Mouse (Mus musculus) spleen, postnatal 36 days (tissue): ENCODE measurements around the gene Hjurp.

ENCODE experiments used
- DNase-seq, 2 experiments: peaks; one replicate each; pipeline ENCODE4 v3.0.0; 2022; ENCODE audit warnings: low spot score in 2 of 2, mixed read lengths in 1 of 2

Hjurp gene

DNA sequence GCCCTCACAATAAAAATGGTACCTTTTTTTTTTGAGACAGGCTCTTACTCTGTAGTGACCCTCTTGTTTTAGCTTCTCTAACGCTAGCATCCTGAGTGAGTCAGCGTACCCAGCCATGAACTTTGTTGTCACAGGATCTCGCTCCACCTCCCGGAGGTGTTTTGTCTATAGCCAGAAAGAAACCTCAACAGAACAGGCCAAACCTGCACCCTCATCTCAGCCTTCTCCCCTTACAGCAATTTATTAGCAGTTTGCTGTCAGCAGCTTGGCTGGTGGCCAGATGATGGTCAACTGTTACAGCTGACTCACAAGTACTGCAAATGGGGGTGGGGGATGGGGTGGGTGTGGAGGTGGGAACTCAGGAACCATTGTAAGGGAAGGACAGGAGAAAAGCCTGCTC is 15.2 kb downstream of the Hjurp start:
- no peak for DNase-seq

- DNase-seq = no peak
Measured at GRCm38 (mm10) chr1:88261706-88262105, 15.7 kb downstream of the Hjurp start.

DNA sequence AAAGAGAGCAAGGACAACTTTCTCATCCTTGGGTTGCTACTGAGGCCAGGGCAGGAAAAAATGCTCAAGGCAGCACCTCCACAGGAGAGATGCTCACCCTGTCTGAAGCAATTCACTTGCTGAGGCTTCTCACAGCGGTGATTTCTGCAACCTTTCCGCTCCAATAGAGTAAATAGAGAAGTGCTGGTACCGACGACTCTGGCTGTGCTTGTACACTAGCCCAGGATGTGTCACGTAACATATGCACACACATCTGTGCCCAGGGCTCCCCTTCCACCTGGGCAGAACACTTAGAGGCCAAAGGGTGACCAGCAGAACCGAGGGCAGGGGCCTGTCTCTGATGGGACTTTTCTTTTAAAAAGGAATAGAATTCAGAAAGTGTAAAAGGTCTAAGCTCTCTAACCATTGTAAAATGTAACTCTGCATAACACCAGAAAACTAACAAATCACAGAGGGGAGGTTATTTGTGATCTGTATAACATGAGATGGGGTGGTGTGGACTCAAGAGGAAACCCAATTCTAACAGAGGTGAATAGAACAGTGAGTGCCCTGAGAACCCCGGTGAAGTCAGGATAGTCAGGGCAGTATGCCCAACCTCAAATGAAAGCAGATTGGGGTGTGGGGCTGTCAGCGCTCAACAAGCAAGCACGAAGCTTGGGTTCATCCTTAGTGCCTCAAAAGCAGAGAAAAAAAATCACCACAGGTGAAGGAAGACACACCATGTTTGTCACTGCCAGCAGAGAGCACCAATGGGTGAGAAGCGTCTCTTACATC is 16.6 kb downstream of the Hjurp start:
- DNase-seq = no peak

- DNase-seq = no peak
Measured at GRCm38 (mm10) chr1:88260114-88260513, 17.3 kb downstream of the Hjurp start.

GRCm38 (mm10) chr1:88259643-88260024 is 17.8 kb downstream of the Hjurp start:
- DNase-seq = no peak

DNA sequence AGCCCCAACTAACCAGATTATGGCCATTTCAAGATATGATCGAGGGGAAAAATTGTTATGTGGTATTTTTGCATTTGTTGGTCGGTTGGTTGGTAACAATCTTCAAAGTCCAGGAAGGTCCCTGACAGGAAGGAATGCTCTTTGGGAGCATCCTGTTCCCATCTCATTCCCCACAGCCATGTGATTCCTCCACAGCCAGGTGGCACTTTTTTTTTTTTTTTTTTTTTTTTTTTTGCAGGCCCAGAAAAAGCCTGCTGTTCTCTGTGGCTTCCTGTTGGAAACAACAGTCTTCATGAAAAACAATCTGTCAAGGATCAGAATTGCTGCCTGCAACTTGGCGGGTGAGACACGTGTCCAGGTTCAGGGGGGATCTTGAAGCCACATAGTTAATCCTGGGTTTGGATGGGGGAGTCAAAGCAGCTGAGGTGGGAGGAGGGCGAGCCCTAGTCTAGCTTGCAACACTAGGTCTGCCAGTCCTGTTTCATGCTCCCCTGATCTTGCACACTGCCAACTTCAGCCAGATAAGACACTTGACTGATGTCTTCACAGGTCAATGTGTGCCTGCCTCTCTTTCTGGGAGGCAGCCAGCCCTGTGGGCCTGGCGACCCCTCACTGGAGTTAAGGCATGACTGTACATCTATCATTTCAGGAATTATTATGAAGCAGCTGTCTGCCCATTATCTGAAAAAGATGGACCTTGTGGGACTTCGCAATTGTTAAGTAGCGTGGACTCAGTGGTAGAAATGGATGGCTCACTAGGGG is 18.4 kb downstream of the Hjurp start:
- DNase-seq = no peak

DNA sequence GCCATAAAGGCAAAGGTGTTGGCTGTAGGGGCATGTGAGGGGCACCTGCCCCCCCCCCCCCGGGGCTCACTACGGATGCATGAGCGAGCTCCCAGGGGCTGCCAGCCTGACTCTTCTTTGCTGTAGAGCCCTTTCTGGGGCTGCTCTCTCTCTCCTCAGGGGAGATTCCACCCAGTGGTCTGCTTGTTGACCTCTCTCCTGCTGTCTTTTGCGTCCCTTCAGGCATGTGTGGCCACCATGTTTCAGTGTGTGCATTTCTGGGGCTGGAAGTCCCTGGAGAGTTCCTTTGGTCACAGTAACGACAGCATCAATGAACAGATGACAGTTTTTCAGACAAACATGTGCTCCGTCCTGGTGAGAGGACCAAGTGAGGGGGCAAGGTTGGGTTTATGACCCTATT is 19.1 kb downstream of the Hjurp start:
- no peak for DNase-seq

GRCm38 (mm10) chr1:88257681-88258080 is 19.8 kb downstream of the Hjurp start:
- no peak for DNase-seq

DNA sequence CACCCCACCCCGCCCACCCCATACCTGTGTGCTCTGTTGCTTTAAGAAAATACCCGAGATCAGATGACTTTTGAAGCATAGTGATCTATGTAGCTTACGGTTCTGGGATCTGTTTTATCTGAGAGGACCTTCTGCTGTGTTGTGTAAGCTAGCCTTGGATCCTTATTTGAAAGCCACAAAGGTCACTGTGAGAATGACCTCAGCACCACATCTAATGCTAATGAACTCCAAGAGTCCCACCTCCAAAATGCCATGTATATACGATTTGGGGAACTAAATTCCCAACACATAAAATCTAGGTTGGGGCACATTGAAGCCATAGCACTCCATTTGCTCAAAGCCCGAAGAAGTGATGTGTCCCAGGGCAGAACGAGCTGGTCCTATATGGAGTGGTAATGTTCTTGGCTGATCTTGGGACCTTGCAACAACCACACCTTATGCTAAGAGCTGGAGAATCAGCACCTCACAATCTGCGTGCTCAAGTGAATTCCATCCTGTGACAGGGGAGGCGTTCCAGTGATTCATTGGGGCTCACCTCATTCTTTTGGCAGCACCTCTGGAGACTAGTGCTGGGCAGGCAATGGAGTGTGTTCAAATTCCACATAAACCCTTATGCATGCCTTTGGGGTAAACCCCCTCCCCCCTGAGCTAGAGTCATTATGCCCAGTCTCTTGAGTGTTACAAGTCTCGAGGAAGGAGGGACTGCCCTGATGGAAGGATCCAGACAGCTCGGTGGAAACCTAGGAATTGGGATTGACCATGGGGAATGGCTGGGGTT is 20.4 kb downstream of the Hjurp start:
- no peak for DNase-seq

DNA sequence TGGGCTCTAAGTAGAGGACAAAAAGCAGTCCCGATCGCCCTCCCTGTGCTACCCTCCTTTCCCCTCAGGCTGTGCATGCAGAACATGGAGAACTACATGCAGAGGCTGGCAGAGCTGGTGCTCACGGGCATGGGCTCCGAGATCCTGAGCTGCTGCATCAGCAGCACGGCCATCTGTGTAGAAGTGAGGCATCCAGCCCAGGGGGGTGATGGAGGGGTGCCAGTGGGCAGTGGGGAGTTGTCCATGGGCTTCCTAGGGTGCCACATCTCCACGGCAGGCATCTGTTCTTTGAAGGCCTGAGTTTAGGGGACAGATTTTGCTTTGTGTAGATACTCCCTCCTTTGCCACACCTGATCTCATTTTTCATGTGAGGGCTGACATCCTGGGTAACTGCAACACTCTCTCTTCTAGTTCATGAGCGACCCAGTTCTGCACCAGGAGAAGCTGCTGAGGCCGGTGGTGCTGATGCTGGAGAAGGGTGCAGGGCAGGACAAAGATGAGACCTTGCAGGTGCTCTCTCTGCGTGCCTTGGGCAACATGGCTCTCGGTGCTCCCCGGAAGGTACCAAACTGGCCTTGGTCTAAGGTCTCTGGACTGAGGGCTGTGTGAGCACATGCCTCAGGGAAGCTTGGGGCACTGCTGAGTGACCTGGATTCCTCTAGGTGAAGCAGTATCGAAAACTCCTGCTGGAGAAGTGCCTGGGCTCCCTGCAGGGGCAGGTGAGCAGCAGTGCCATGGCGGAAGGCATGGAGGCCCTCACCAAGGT is 21.3 kb downstream of the Hjurp start:
- no peak for DNase-seq

DNA sequence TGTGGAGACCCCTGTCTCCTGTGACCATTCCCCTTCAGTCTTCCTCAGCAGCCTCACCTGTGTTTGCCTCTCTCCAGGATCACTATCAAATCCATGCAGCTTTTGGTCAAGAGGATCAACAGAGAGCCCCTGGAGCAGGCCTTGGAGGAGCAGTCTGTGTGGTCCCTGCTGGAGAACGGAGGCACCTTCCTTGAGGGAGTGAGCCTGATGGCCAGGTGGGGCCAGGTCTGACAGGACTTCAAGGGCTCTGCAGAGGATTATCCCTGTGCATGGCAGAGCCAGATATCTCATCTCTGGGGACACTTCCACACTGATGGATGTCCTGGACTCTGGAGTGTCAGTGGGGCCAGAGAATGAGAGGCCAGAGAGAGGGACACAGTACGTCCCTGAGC is 22.0 kb downstream of the Hjurp start:
- no peak for DNase-seq

DNA sequence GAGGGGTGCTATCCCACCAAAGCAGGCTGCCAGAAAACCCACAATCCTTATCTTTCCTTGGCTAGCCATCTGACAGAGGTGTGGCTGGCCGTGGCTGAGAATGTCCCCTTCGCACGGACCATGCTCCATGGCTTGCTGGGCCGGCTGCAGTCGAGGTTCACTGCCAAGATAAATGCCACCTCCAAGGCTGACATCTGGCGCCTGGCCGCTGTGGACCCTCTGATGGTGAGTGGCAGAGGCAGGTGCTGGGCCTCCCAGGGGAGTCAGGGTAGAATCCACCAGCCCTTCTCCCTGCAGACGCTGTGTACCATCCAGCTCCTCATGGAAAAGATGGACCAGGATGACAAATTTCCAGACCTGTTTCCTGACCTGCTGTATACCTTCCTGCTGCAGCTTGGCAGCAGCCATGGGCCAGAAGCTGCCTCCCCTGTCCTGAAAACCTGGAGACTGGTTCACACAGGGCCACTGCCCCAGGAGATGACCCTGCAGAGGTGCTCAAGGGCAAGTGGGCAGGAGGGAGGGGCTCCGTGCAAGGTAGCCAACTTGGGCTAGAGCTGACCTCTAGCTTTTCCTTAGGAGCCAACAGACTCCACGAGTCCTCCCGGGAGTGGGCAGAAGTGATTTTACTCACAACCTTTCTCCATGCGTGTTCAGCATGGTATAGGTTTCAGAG is 22.5 kb downstream of the Hjurp start:
- no peak for DNase-seq

GRCm38 (mm10) chr1:88253540-88253939 is 23.9 kb downstream of the Hjurp start:
- no peak for DNase-seq

GRCm38 (mm10) chr1:88253106-88253505 is 24.3 kb downstream of the Hjurp start:
- no peak for DNase-seq

DNA sequence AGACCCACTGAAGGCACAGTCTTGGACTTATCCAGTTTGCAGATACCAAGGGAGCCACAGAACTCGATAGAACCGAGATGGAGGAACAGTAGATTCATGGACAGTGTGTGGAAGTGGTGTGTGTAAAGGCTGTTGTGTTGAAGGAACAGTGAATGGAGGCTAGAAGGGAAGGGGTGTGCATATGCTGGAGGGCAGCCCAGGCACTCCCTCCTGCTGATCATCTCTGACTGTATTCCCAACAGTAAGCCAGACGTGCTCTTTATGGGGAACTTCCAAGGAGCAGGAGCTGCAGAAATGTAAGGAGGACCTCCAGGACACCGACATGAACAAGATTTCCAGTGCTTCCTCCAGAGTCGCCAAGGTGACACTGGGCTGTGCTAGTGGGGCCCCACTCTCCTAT is 27.4 kb downstream of the Hjurp start:
- DNase-seq = no peak

DNA sequence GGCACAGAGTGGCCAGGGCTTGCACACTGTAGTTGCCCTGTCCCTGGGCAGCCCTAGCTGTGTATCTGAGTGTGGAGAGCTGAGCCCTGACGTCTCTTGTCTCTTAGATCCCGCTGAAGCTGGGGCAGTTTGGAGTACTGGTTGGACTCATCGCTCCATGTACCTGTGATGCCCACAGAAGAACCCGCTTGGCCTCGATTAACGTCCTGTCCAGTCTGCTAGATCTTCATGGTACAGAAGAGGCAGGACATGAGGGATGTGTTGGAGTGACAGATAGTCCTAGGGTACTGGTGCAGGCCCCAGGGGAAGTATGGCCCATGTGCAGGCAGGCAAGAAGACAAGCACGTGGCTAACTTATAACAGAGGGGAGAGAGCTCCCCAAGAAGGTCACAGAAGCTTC is 27.8 kb downstream of the Hjurp start:
- DNase-seq = no peak

DNA sequence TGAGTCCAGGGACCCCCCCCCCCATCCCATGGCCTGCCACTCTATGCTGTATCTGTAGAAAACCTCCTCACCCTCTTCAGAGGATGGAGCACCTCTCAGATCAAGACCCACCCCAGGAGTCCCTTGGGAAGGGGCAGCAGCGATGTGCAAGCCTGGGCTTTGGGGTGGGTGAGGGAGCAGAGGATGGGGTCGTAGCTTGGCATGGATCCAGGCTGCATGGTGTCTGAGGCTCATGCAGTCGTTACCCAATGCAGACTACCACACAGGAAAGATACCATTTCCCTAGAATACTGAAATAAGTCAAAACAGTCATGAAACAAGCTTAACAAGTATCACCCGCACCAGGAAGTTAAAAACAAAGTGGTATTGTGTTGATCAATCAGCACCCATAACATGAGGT is 28.8 kb downstream of the Hjurp start:
- DNase-seq = no peak

DNA sequence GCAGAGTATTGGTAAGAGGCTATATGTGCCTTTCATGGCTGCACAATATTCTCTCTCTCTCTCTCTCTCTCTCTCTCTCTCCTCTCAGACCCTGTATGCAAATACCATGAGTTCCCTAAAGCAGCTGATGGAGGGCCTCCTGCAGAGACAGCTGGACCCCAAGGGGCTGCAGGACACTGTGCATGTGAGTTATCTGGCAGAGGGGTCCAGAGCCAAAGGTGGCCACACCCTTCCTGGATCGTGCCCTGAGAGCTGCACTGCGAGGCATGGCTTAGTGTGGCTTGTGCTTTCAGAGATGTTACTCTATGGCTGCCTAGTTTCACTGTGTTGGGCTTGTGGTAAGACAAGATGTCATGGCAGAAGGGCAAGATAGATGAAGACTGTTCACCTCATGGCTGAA is 29.8 kb downstream of the Hjurp start:
- no peak for DNase-seq

DNA sequence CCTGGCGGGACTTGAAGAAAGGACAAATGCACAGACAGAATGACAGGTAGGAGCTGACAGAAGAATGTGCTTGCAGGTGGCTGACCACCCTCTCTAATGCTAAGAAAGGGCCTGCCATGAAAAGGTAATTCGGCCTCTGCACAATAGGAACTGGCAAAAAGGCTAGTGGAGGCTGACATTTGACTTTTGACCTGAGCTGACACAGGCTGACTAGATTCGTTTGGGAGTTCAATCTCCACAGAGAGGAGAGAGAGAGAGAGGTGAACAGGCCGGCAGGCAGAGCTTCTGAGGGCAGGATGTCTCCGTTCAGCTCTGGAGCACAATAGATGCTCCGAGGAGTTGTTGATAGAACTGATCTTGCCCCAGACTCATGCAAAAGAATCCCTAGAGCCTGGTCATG is 31.0 kb downstream of the Hjurp start:
- DNase-seq = no peak

DNA sequence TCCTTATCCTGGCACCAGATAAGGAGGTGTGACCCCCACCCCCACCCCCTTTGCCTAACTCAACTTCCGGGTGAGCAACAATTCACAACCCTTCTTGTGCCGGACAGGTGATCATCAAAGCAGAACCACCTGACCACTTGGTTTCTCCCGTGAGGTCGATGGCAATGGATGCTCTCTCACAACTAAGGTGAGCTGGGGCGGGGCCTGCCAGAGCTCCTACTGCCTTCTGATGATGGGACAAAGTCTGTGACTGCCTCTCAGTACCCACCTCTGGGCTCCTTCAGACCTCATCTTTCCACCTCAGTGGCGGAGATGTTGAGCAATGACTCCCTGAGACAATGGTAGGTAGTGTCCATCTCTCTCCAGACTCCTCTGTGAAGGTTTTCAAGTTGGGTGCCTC is 31.6 kb downstream of the Hjurp start:
- no peak for DNase-seq

DNA sequence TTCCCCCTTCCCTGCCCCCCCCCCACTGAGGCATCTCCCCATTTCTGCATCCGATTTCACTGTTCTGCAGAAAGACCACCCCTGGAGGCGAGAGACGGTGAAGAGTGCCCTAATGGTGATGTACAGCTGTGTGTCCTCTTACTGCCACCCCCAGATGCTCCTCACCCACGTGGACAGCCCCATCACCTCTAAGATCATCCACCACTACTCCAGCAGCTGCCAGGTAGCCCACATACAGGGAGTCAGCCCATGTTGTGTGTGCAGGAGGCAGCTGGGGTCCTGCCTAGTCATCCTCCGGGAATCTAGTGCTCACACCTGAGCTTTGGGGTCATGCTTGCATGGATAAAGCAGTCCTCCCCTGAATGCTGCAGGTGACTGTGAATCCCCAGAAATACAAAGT is 33.6 kb downstream of the Hjurp start:
- no peak for DNase-seq
